Mouse (Mus musculus) heart, embryonic 14.5 days (tissue): Measurements from ENCODE around the gene Atxn2. TPM values are rescaled to one million over a fixed set of nuclear protein-coding genes. Genes with fewer than 3 reads are reported as not detected.
A peak's percentile ranks its signal among the peaks of the same experiment; 100 is the strongest.

Experiments
- ATAC-seq: fragments of 200-750 bp; cut with Nextera tagmentation; 2 replicates; pipeline ENCODE4 v1.8.0; 2017; ENCODE audit warnings: low read depth, moderate TSS enrichment; ENCODE audit not compliant: insufficient number of reproducible peaks, insufficient read depth, low FRiP score
- H3K27ac ChIP-seq, 2 experiments: fragments of 200-500 bp in 1 of 2; fragments of 300-500 bp in 1 of 2; sonication (generic) in 1 of 2; replicated peaks in 1 of 2; 2 replicates each; pipeline ENCODE4 v1.5.1; 2012 to 2014; ENCODE audit warnings: low read depth in 2 of 2, low read length in 2 of 2, control low read depth in 1 of 2, mild to moderate bottlenecking in 1 of 2, mixed read lengths in 1 of 2; ENCODE audit not compliant: control insufficient read depth in 1 of 2, insufficient read depth in 1 of 2
- H3K27me3 ChIP-seq: fragments of 300-500 bp; sonication (generic); 2 replicates; pipeline ENCODE4 v1.6.1; 2014; ENCODE audit warnings: mild to moderate bottlenecking, low read length, control low read depth; ENCODE audit not compliant: control insufficient read depth, insufficient read depth
- H3K36me3 ChIP-seq: fragments of 300-500 bp; sonication (generic); 2 replicates; pipeline ENCODE4 v1.6.1; 2014; ENCODE audit warnings: mild to moderate bottlenecking, control low read depth, low read length, mixed read lengths; ENCODE audit not compliant: control insufficient read depth, insufficient read depth
- H3K4me1 ChIP-seq, 2 experiments: fragments of 200-500 bp in 1 of 2; fragments of 300-500 bp in 1 of 2; sonication (generic) in 1 of 2; 2 replicates each; pipeline ENCODE4 v1.6.1; 2012 to 2014; ENCODE audit warnings: low read length in 2 of 2, control low read depth in 1 of 2, mixed read lengths in 1 of 2; ENCODE audit not compliant: control insufficient read depth in 2 of 2, insufficient read depth in 2 of 2
- H3K4me2 ChIP-seq: fragments of 300-500 bp; sonication (generic); 2 replicates; pipeline ENCODE4 v1.6.1; 2014; ENCODE audit warnings: mild to moderate bottlenecking, low read length
- H3K4me3 ChIP-seq, 2 experiments: fragments of 200-500 bp in 1 of 2; fragments of 300-500 bp in 1 of 2; sonication (generic) in 1 of 2; 2 replicates each; pipeline ENCODE4 v1.5.1; 2012 to 2014; ENCODE audit warnings: low read length in 2 of 2, mild to moderate bottlenecking in 2 of 2, control low read depth in 1 of 2, low read depth in 1 of 2, moderate library complexity in 1 of 2; ENCODE audit not compliant: control insufficient read depth in 1 of 2, insufficient read depth in 1 of 2
- H3K9ac ChIP-seq: fragments of 300-500 bp; sonication (generic); 2 replicates; pipeline ENCODE4 v1.6.1; 2014; ENCODE audit warnings: mild to moderate bottlenecking, low read length
- H3K9me3 ChIP-seq: fragments of 300-500 bp; sonication (generic); 2 replicates; pipeline ENCODE4 v1.6.1; 2016; ENCODE audit warnings: low read length, control low read depth; ENCODE audit not compliant: control insufficient read depth
- WGBS: fragments of 180-500 bp; shearing (Covaris S2); extraction: QIAGEN DNeasy Blood & Tissue Kit; methylation state at CpG from one replicate; pipeline ENCODE4 v1.1.7; 2014; 5-methylcytosine and 5-hydroxymethylcytosine counted together
- polyA plus RNA-seq: library from polyadenylated mRNA; unstranded; fragments of >200 nt; fragmentation: Nextera tagmentation; extraction: Ambion mirVana; gene quantifications from 2 replicates; pipeline ENCODE4 v1.2.1, GENCODE M21; 2014

Atxn2 gene
- polyA plus RNA-seq: 84.8 and 86.9 TPM in 2 replicates

GRCm38 (mm10) chr5:121711174-121711927 is at the start of gene Atxn2:
Atxn2 (plus strand) TSS chr5:121711337.
- H3K4me2 ChIP-seq: peak within 1 kb of the TSS; percentile 86
- peak within 1 kb of the TSS; percentile 85 to 97 for H3K27ac ChIP-seq
- H3K9ac ChIP-seq: peak within 1 kb of the TSS; percentile 93
- WGBS: 2% methylated on average over 38 of the region's 103 CpGs
- peaks cover 9 to 31% of the 10 kb centered on the region in 2 experiments for H3K4me1 ChIP-seq
- H3K27me3 ChIP-seq: no peaks in the 10 kb centered on the region
- no peaks in the 10 kb centered on the region for H3K9me3 ChIP-seq
- ATAC-seq: peak; percentile 77
- H3K36me3 ChIP-seq: no peaks in the 10 kb centered on the region
- H3K4me3 ChIP-seq: peak within 1 kb of the TSS; percentile 96 to 99

- H3K4me1 ChIP-seq: peaks cover 9 to 13% of the 10 kb centered on the region in 2 experiments
- no peak for ATAC-seq
- H3K4me3 ChIP-seq: peak overlapping the region; percentile 73 to 80
- H3K9ac ChIP-seq: peak overlapping the region; percentile 80
- H3K27ac ChIP-seq: no peak overlapping the region
- no peaks in the 10 kb centered on the region for H3K9me3 ChIP-seq
- H3K4me2 ChIP-seq: peak overlapping the region; percentile 68
- H3K27me3 ChIP-seq: no peaks in the 10 kb centered on the region
- H3K36me3 ChIP-seq: peaks cover 38% of the 10 kb centered on the region
- WGBS: 80% methylated on average over 5 of the region's 5 CpGs
Observed at GRCm38 (mm10) chr5:121661494-121661893, 49.6 kb upstream of the Atxn2 start.

- no peak for ATAC-seq
- 88% methylated on average over 8 of the region's 8 CpGs for WGBS
- Histone ChIP-seq H3K4me1 (peaks cover 9 to 13% of the 10 kb centered on the region in 2 experiments), H3K9me3 (no peaks in the 10 kb centered on the region), H3K36me3 (peaks cover 58% of the 10 kb centered on the region), H3K27ac (no peak overlapping the region), H3K4me3 (no peak overlapping the region), H3K27me3 (no peaks in the 10 kb centered on the region), H3K4me2 (no peak overlapping the region), H3K9ac (no peak overlapping the region)
Observed at GRCm38 (mm10) chr5:121663456-121663855, 47.7 kb upstream of the Atxn2 start.

GRCm38 (mm10) chr5:121664078-121664477 is 47.1 kb upstream of the Atxn2 start:
- ATAC-seq: no peak

GRCm38 (mm10) chr5:121664971-121665370 is 46.2 kb upstream of the Atxn2 start:
- ATAC-seq: no peak
- peaks cover 65% of the 10 kb centered on the region for H3K36me3 ChIP-seq

More at GRCm38 (mm10) chr5:121664078-121664477, 47.1 kb upstream of the Atxn2 start:
- no peak overlapping the region for H3K9ac ChIP-seq
- H3K27me3 ChIP-seq: no peaks in the 10 kb centered on the region
- H3K36me3 ChIP-seq: peaks cover 59% of the 10 kb centered on the region
- no peak overlapping the region for H3K4me2 ChIP-seq
- whole genome bisulfite sequencing: 87% methylated on average over 6 of the region's 6 CpGs
- H3K4me3 ChIP-seq: no peak overlapping the region
- H3K27ac ChIP-seq: no peak overlapping the region
- no peaks in the 10 kb centered on the region for H3K9me3 ChIP-seq
- H3K4me1 ChIP-seq: peaks cover 9 to 13% of the 10 kb centered on the region in 2 experiments

GRCm38 (mm10) chr5:121667067-121667466 is 44.1 kb upstream of the Atxn2 start:
- ATAC-seq: no peak
- Histone ChIP-seq H3K4me1 (peaks cover under 1 to 2% of the 10 kb centered on the region in 2 experiments), H3K36me3 (peaks cover 68% of the 10 kb centered on the region), H3K9me3 (no peaks in the 10 kb centered on the region), H3K4me3 (no peak overlapping the region), H3K9ac (no peak overlapping the region), H3K4me2 (no peak overlapping the region), H3K27ac (no peak overlapping the region), H3K27me3 (no peaks in the 10 kb centered on the region)
- WGBS: 89% methylated on average over 4 of the region's 4 CpGs

More at GRCm38 (mm10) chr5:121664971-121665370, 46.2 kb upstream of the Atxn2 start:
- Histone ChIP-seq H3K27ac (no peak overlapping the region), H3K9ac (no peak overlapping the region), H3K9me3 (no peaks in the 10 kb centered on the region), H3K4me3 (no peak overlapping the region), H3K4me2 (no peak overlapping the region), H3K4me1 (peaks cover 9 to 13% of the 10 kb centered on the region in 2 experiments), H3K27me3 (no peaks in the 10 kb centered on the region)
- WGBS: 94% methylated on average over 9 of the region's 9 CpGs

GRCm38 (mm10) chr5:121668411-121668810 is 42.7 kb upstream of the Atxn2 start:
- 78% methylated on average over 6 of the region's 6 CpGs for WGBS
- H3K9me3 ChIP-seq: no peaks in the 10 kb centered on the region
- H3K4me1 ChIP-seq: no peaks in the 10 kb centered on the region; a peak in 1 of 4 replicates
- H3K9ac ChIP-seq: no peak overlapping the region
- no peak overlapping the region for H3K4me3 ChIP-seq
- no peak overlapping the region for H3K27ac ChIP-seq
- peaks cover 70% of the 10 kb centered on the region for H3K36me3 ChIP-seq
- H3K4me2 ChIP-seq: no peak overlapping the region
- H3K27me3 ChIP-seq: no peaks in the 10 kb centered on the region
- ATAC-seq: no peak
